Mouse (Mus musculus) hindbrain, embryonic 15.5 days (tissue): ENCODE data around the gene Alx3. TPM values are rescaled to one million over a fixed set of nuclear protein-coding genes. Genes with fewer than 3 reads are reported as not detected.

ENCODE experiments used
- polyA plus RNA-seq: library from polyadenylated mRNA; unstranded; fragments of >200 nt; fragmentation: Nextera tagmentation; extraction: Ambion mirVana; gene quantifications from 2 replicates; pipeline ENCODE4 v1.2.1, GENCODE M21; 2015

Alx3 gene
- polyA plus RNA-seq, 1 experiment from 2014 or later, result 0.16 TPM

Other genes starting within 250 kb of the Alx3 start
- 10.1 and 10.4 TPM in 2 replicates for gene Kcnc4, start 135.5 kb upstream of the Alx3 start, polyA plus RNA-seq
- gene Slc6a17, start 77.0 kb upstream of the Alx3 start, polyA plus RNA-seq, result 16.4 and 19.7 TPM in 2 replicates
- not detected in 2 replicates for gene Ubl4b, start 40.0 kb upstream of the Alx3 start, polyA plus RNA-seq
- gene Gm10961, start 36.3 kb downstream of the Alx3 start, polyA plus RNA-seq, result not detected in 2 replicates
- 141 and 157 TPM in 2 replicates for gene Strip1, start 36.7 kb downstream of the Alx3 start, polyA plus RNA-seq
- gene Ahcyl1, start 101.5 kb downstream of the Alx3 start, polyA plus RNA-seq, result 110 and 112 TPM in 2 replicates
- gene Csf1, start 165.4 kb downstream of the Alx3 start, polyA plus RNA-seq, result 7.9 and 8.3 TPM in 2 replicates